Mouse (Mus musculus) erythroid progenitor cell, adult 5-6 weeks (primary cell): ENCODE measurements at regions not wholly inside any gene's neighbourhood (a gene's known extent, or its start where the extent isn't known, plus 50 kb on each side); places are given as distances from the start of the nearest gene placed in this dataset.

ENCODE experiments used
- ATAC-seq: replicated peaks from 2 replicates; pipeline ENCODE4 v1.8.0; 2016; ENCODE audit warnings: moderate number of reproducible peaks, mild to moderate bottlenecking, moderate TSS enrichment, inconsistent platforms; ENCODE audit not compliant: poor library complexity, low FRiP score, severe bottlenecking

DNA sequence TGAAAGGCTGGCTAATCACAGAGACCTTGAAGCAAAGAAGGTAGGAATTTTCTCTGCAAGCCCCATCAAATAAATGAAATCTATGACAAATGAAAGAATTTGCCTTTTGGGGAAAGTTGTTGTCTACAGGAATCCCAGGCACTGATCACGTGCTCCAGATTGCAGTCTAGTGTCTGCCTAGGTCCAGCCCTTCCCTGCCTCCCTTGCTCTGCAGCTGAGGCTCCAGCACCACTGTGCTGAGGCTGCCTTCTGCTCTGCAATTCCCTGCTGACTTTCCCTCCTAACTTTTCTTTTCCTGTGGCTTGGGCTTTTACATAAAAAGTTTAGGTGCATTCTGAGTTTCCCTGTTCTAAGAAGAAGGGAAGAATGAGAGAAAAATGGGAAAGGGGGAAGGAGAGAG is 653.6 kb downstream of the Bcl11a start:
- ATAC-seq = no peak

DNA sequence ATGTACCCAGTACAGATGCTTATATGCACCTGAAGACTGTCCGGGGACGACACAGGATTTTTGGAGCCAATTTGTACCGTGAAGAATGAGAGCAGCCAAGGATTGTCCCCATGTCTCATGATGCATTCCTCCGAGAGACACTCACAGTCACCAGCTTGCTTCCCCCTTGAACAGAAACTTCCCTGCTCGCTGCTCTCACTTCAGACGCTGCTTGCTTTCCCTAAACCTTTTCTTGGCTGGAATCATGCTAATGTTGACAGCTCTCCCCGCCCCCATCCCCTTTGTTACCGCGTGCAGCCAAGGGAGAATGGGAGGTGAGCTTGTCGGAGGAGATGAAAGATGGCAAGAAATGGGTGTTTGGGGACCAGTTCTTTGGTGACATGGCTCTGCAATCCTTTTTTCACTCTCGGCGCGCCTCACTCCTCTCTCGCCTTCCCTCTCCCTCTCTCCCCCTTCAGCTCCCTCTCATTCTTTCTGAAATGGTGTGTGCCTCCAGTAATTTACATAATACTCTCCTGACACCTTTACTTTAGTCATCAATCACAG is 661.9 kb downstream of the Bcl11a start:
- no peak for ATAC-seq

GRCm38 (mm10) chr11:24740466-24740865 is 662.6 kb downstream of the Bcl11a start:
- ATAC-seq = no peak

- no peak for ATAC-seq
These were observed 664.7 kb downstream of the Bcl11a start for GRCm38 (mm10) chr11:24742561-24742960.

- no peak for ATAC-seq
These were observed 665.6 kb downstream of the Bcl11a start for GRCm38 (mm10) chr11:24743439-24743838.

GRCm38 (mm10) chr11:24745841-24746240 is 668.0 kb downstream of the Bcl11a start:
- ATAC-seq = no peak

DNA sequence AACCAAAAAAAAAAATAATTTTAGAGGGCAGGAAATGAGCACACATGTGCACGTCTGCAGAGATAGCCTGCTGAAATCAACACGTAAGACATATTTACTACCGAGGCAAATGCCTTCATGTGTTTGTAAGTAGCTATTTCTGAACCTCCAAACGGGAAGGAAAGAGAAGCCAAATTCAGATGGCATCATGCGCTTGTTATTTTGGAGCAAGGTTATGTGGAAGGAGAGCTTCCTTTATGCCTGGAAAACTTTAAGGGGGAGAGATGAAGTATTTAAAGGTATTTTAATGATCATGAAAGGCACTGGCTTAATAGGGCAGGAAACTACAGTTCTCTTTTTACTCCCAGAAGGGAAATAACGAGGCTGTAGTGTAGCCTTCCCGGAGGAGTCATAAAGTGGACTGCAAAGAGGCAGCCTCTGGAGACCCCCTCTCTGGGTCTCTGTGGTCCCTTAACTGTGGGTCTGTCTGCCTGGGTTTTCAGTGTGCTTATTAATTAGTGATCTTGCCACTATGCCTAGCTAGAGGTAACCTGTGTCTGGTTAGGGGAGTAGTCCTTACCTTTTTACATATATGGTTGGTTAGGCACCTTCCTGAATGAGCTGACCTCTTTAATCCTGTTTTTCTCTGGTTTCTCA is 672.4 kb downstream of the Bcl11a start:
- no peak for ATAC-seq

GRCm38 (mm10) chr11:24758130-24758529 is 680.3 kb downstream of the Bcl11a start:
- no peak for ATAC-seq

GRCm38 (mm10) chr11:24783470-24783869 is 705.6 kb downstream of the Bcl11a start:
- ATAC-seq = no peak

- ATAC-seq = no peak
These were observed 711.3 kb downstream of the Bcl11a start for GRCm38 (mm10) chr11:24789120-24789519.

- no peak for ATAC-seq
These were observed 717.8 kb downstream of the Bcl11a start for GRCm38 (mm10) chr11:24795510-24796211.

DNA sequence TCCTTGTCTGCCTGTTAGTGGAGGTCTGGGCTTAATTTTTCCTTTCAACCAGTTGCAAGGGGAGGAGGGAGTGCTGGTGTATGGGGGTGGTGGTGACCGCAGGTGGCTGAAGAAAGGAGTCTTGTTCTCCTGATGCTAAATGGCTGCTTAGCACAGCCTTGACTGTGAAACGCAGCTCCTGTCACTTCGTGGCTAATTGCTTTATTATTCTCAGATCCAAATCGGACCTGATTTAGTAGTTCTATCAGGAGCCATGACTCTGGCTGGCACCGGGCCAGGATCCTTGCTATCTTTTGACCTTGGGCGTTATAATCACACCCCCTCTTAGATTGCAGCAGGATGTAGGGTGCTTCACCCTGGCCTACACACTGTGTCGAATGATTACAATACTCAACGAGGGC is 726.8 kb downstream of the Bcl11a start:
- no peak for ATAC-seq

- no peak for ATAC-seq
These were observed 751.9 kb downstream of the Bcl11a start for GRCm38 (mm10) chr11:24829578-24830401.

DNA sequence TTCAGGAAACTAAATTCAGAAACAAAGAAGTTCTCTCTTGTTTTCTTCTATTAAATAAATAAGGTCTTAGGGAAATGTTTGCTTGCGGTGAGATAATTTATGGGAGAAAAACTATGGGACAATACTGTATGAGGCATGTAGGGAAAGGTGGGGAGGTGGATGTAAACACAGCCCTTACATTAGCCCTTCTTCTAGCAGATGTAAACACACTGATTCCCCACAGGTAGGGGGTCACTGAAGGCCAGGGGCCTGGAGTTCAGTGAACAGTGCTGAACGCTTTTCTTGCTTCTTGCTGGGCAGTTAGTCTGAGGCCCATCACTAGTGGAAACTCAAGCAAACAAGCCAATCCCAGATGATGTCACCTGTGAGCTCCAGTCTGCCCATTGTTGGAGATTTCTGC is 752.6 kb downstream of the Bcl11a start:
- ATAC-seq = no peak

DNA sequence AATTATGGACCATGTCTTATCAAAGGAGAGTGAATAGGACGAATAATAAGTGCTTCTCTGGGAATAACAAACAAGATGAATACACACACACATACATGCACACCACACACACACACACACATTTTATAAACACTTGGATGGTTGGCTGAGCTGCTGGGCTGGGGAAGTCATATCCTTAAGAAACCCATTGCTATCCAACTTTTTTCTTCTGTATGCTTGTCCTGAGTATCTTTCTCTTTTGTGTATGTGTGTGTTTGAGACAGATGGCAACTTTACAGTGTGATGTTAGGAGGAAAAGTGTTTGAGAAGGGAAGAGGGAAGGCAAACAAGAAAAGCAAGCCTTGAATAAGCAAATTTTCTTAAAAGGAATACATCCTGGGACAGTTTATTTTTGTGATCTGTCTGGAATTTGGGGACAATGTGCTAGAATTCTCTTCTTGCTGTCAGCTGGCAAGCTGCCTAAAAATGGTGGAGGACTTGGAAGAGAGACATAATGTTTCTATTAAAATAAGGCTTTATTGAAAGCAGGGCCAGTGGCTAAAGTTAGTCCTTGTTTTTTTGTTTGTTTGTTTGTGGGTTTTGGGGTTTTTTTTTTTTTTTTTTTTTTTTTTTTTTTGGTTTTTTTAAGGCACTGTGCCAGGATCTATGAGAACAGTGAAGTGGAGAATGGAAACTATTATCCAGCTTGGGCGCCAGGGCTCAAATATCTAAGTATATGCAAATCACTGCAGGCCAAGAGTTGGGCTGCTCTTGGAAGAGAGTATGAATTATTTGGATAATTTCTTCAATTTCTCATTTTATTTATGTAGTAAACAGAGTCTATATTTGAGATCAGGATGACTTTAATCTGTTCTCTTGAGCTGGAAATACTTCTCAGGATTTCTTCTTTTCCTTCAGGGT is 766.2 kb downstream of the Bcl11a start:
- ATAC-seq = no peak

GRCm38 (mm10) chr11:24856991-24857390 is 779.1 kb downstream of the Bcl11a start:
- ATAC-seq = no peak

DNA sequence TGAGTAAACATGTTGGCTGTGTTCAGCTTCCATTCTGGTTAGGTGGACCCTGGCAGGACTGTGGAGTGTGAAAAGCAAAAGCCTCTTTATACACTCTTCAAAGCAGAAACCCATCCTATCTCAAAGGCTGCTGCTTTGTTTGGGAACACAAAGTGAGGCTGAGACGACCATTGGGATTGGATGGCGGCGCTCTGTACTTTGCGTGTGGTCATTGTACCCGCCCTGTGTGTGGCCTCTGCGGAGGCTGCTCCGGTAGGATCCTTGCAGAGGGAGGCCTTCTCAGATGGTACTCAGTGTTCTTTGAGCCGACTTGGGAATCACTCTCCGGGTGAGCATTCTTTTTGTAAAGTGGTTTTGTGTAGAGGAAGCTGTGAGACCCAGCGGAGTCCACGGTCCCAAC is 786.8 kb downstream of the Bcl11a start:
- no peak for ATAC-seq

DNA sequence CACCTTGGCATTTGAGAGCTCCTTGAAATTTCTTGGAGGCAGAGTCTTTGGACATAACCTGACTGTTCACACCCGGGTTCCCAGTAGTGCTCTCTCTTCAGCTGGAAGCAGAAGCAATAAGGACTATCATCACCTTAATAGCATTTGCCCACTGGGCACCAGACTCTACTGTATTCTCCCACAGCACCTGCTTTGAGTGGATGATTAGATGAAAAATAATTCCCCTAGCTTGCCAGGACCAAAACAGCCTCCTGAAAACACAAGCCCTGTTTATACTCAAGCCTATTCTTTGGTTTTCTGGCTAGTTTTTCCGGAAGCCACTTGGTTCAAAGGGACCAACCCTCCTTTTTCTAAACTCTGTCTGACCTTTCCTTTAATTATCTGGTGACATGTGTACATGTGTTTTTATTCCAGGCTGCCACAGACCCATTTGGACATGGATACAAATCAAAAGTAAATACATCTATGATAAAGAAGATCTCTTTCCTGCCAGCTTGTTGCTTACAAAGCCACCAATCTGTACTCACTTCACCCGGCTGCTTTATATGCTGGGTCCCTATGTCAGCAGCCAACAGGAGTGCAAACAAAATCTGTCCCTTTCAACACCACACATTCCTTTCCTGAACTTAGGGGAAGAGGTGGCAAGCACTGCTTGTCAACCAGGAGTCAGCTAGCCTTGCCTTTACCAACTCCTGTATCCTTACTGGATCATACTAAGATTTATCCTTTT is 787.4 kb downstream of the Bcl11a start:
- ATAC-seq = no peak
